Mouse (Mus musculus) lung, adult 2 months (tissue): ENCODE measurements around the gene Hapln4.

Experiments
- CTCF ChIP-seq: fragments of 200-500 bp; IDR thresholded peaks from 2 replicates; pipeline ENCODE4 v1.5.1; 2011; ENCODE audit warnings: mild to moderate bottlenecking, low read length, control low read depth; ENCODE audit not compliant: insufficient read depth
- POLR2A ChIP-seq: fragments of 200-500 bp; IDR thresholded peaks from 2 replicates; pipeline ENCODE4 v1.6.1; 2011; ENCODE audit warnings: low read depth, mild to moderate bottlenecking, control low read depth, low read length, borderline replicate concordance; ENCODE audit errors: extremely low read depth

DNA sequence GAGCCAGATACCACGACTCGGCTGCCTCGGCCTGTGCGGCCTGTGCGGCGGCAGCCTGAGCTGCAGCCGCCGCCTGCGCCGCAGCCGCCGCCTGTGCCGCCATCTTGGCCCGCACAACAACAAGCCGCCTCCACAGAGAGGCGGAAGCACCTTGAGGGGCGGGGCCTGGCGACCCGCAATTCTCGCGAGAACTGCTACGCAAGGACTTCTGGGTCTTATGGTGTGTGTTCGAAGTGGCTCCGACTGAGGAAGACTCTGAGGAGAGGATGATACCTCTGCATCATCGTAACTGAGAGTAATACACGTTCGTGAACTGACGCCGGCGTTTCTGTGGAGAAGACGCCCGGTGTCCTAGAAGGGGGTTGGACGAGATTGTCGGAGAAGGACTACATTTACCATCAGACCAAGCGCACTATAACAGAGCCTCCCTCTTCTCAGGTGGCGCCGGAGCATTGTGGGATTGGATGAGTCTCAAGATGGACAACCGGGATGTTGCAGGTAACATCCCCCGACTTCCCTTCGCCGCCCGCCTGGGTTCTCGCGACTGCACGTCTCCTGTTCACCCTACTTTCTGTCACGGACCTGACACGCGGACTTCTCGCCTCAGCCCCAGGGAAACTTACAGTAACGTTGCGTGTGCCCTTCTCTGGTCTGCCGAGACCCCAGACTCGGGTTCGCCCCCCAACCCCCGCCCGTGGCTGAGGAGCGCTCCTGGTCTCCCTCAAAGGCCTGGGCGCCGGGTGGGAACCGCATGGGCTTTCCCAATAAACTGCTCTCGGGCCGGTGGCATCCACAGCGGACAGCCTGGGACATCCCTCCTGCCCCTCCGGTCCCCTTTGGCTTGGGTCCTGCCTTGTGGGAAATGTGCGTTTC, 40.4 kb upstream of the Hapln4 start, which contains the start of the genes Mau2 and Sugp1:
- TF ChIP-seq CTCF (no peak), POLR2A (peak; percentile 73)
